8 mouse cellular contexts compared by ENCODE assay signal in the genomic region with DNA sequence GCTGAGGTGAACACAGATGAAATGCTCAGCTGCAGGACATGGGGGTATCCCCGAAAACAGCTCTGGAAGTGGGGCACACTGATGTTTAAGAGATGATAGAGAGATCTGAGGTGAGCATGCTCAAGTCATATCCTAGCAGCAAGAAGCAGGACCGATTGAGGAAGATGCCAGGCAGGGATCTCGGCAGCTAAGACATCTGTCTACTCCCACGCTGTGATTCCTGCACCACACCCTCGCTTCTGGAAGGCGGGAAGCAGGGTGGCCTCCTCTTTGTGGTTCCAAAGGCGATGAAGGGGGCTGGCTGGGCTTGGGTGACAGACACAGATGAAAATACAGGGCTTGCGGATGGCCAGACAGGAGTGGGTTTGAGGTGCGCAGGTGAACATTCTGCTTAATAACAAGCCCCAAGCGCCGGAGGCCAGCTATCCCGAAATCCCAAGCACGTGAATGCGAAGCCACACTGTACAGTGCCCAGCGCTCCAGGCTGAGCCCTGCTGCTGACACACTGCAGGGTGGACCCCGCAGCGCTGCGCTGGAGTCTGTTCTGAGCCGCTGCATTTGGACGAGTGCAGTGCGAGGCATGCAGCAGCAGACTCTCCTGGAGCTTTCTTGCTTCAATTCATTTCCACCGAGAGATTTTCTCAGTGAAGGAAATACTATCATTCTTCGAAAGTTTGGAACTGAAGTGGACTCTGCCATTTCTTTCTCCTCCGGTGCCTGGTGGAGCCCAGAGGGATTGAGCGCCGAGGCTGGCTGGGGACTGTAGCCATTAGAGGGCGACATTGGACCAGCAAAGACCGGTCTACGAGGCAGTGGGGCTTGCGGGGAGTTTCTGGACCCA.
DNase-seq lines count a peak whose midpoint lies in the region; ATAC-seq and TF ChIP-seq lines count a peak whose summit lies in the region.

No protein-coding gene starts in this region.

- no peak overlapping the region for H3K4me3 ChIP-seq in cortical plate, adult 2 months (ENCODE audit: insufficient read depth, low read length)
- H3K4me3 ChIP-seq in hindbrain, embryonic 14.5 days (replicated peaks; ENCODE audit: low read length) = no peak overlapping the region

- peak overlapping the region; percentile 38 for H3K4me2 ChIP-seq in hindbrain, embryonic 14.5 days (replicated peaks)

- H3K9ac ChIP-seq in hindbrain, embryonic 14.5 days = peak overlapping the region; percentile 39

- TF ChIP-seq CTCF in cortical plate, adult 2 months (IDR thresholded peaks at IDR 0.05; ENCODE audit: extremely low read depth, insufficient read depth, low read length) = peak; percentile 90

- H3K9me3 ChIP-seq in hindbrain, embryonic 14.5 days (ENCODE audit: control insufficient read depth, low read length) = no peaks in the 10 kb centered on the region

- no peaks in the 10 kb centered on the region for H3K36me3 ChIP-seq in hindbrain, embryonic 14.5 days (replicated peaks; ENCODE audit: control insufficient read depth, insufficient read depth)

- H3K4me1 ChIP-seq in cortical plate, adult 2 months (ENCODE audit: control insufficient read depth, insufficient read depth, low read length) = no peaks in the 10 kb centered on the region
- H3K4me1 ChIP-seq in hindbrain, embryonic 14.5 days (replicated peaks; ENCODE audit: control insufficient read depth, insufficient read depth, low read length) = no peaks in the 10 kb centered on the region

- no peak overlapping the region for H3K27ac ChIP-seq in cortical plate, adult 2 months (ENCODE audit: insufficient read depth, low read length)
- no peak overlapping the region for H3K27ac ChIP-seq in hindbrain, embryonic 14.5 days

- peak; percentile 89 for DNase-seq in adrenal gland, postnatal 14 days
- DNase-seq in gastrocnemius, adult 8-10 months (ENCODE audit: low spot score in 2 of 2) = peak; percentile 15 to 27
- peak; percentile 89 for DNase-seq in hindbrain, embryonic 14.5 days (ENCODE audit: low spot score)
- DNase-seq in layer of hippocampus, postnatal 36 days = peak; percentile 79 to 80
- peak; percentile 79 for DNase-seq in right cerebral cortex, postnatal 25 days

- 17% methylated on average over 30 of the region's 30 CpGs for WGBS in hindbrain, embryonic 14.5 days

- ATAC-seq in hindbrain, embryonic 14.5 days (ENCODE audit: low FRiP score) = peak; percentile 79; the same call in 1 of the 2 replicates
- ATAC-seq in megakaryocyte progenitor cell, adult 5-6 weeks (replicated peaks; ENCODE audit: poor library complexity) = peak; percentile 82
- ATAC-seq in erythroblast, adult 5-6 weeks (replicated peaks; ENCODE audit: low FRiP score, poor library complexity, severe bottlenecking) = no peak

- 0 out of 2 replicates have a peak, but pooled peaks cover 10% of the 10 kb centered on the region for H3K27me3 ChIP-seq in hindbrain, embryonic 14.5 days (ENCODE audit: control insufficient read depth, insufficient read depth, low read length)

- no peak for TF ChIP-seq POLR2A in cortical plate, adult 2 months (IDR thresholded peaks at IDR 0.05; ENCODE audit: extremely low read depth, insufficient read depth, low read length)

Comparison
In these comparisons a context has a peak if more than half of its experiments do, and no peak if none do; other contexts are left out.
1. DNase-seq: peak in every context shown above with its lines; median percentile 89 in adrenal gland, postnatal 14 days; 89 in hindbrain, embryonic 14.5 days; 80 in layer of hippocampus, postnatal 36 days; 79 in right cerebral cortex, postnatal 25 days; 21 in gastrocnemius, adult 8-10 months.